Mouse (Mus musculus) stomach, embryonic 15.5 days (tissue): ENCODE measurements around the gene Mesp2. TPM values are rescaled to one million over a fixed set of nuclear protein-coding genes. Genes with fewer than 3 reads are reported as not detected.

Experiments used
- ATAC-seq: fragments of 200-750 bp; cut with Nextera tagmentation; 2 replicates; pipeline ENCODE4 v1.8.0; 2017; ENCODE audit warnings: low read depth, moderate number of reproducible peaks, moderate TSS enrichment; ENCODE audit not compliant: insufficient read depth, low FRiP score
- H3K27ac ChIP-seq: fragments of 300-500 bp; sonication (generic); 2 replicates; pipeline ENCODE4 v1.5.1; 2015; ENCODE audit warnings: mild to moderate bottlenecking, inconsistent platforms
- H3K27me3 ChIP-seq: fragments of 300-500 bp; sonication (generic); replicated peaks from 2 replicates; pipeline ENCODE4 v1.6.1; 2015; ENCODE audit warnings: inconsistent platforms
- H3K36me3 ChIP-seq: fragments of 300-500 bp; sonication (generic); 2 replicates; pipeline ENCODE4 v1.6.1; 2015; ENCODE audit warnings: inconsistent platforms
- H3K4me1 ChIP-seq: fragments of 300-500 bp; sonication (generic); 2 replicates; pipeline ENCODE4 v1.6.1; 2015; ENCODE audit warnings: inconsistent platforms
- H3K4me2 ChIP-seq: fragments of 300-500 bp; sonication (generic); 2 replicates; pipeline ENCODE4 v1.6.1; 2015; ENCODE audit warnings: mild to moderate bottlenecking, inconsistent platforms
- H3K4me3 ChIP-seq: fragments of 300-500 bp; sonication (generic); replicated peaks from 2 replicates; pipeline ENCODE4 v1.5.1; 2015; ENCODE audit warnings: inconsistent platforms
- H3K9ac ChIP-seq: fragments of 300-500 bp; sonication (generic); 2 replicates; pipeline ENCODE4 v1.6.1; 2015; ENCODE audit warnings: inconsistent platforms
- H3K9me3 ChIP-seq: fragments of 300-500 bp; sonication (generic); 2 replicates; pipeline ENCODE4 v1.6.1; 2016; ENCODE audit warnings: inconsistent platforms
- WGBS: fragments of 180-500 bp; shearing (Covaris S2); methylation state at CpG from one replicate; pipeline ENCODE4 v1.1.7; 2015; 5-methylcytosine and 5-hydroxymethylcytosine counted together
- polyA plus RNA-seq: library from polyadenylated mRNA; unstranded; fragments of >200 nt; fragmentation: Nextera tagmentation; extraction: Ambion mirVana; gene quantifications from 2 replicates; pipeline ENCODE4 v1.2.1, GENCODE M21; 2015

Gene Mesp2
- polyA plus RNA-seq, 1 experiment from 2014 or later: 1.4 TPM

DNA sequence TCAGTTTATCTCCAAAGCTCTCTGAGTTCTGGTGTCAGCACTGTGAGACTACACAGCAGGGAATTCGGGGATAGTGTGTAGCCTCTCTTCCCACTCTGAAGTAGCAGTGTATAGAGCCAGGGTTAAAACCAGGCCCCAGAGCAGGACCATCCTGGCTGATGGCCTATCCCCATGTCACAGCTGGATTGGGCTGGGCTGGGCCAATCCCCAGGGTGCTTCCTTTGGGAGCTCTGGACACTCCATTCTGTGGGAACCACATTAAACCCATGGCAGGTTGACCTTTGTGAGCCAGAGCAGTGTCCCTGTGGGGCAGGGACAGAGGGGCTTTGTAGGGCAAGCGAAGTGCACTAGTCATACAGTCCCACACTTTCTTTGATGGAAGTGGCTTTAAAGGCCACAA, 35.8 kb downstream of the Mesp2 start:
- H3K4me3 ChIP-seq: no peak overlapping the region; the same call in 1 of the 2 replicates
- no peak overlapping the region for H3K9ac ChIP-seq
- H3K4me1 ChIP-seq: peaks cover 24% of the 10 kb centered on the region
- no peaks in the 10 kb centered on the region for H3K27me3 ChIP-seq
- H3K27ac ChIP-seq: no peak overlapping the region
- no peak for ATAC-seq
- no peaks in the 10 kb centered on the region for H3K9me3 ChIP-seq
- no peaks in the 10 kb centered on the region for H3K36me3 ChIP-seq
- H3K4me2 ChIP-seq: peak overlapping the region; percentile 79
- WGBS: 74% methylated on average over 2 of the region's 2 CpGs

GRCm38 (mm10) chr7:79847456-79848451, 37.2 kb downstream of the Mesp2 start:
- 10% methylated on average over 51 of the region's 53 CpGs for WGBS
- Histone ChIP-seq H3K4me1 (peaks cover 24% of the 10 kb centered on the region), H3K27me3 (no peaks in the 10 kb centered on the region), H3K36me3 (no peaks in the 10 kb centered on the region), H3K9me3 (no peaks in the 10 kb centered on the region), H3K9ac (peak overlapping the region; percentile 4; the same call in 1 of the 2 replicates), H3K27ac (peak overlapping the region; percentile 28), H3K4me2 (peak overlapping the region; percentile 79), H3K4me3 (peak overlapping the region; percentile 50)
- ATAC-seq: peak; percentile 67

- H3K4me1 ChIP-seq: peaks cover 11% of the 10 kb centered on the region
- no peak for ATAC-seq
- H3K9ac ChIP-seq: no peak overlapping the region
- no peaks in the 10 kb centered on the region for H3K9me3 ChIP-seq
- no peak overlapping the region for H3K4me2 ChIP-seq
- H3K27me3 ChIP-seq: no peaks in the 10 kb centered on the region
- H3K36me3 ChIP-seq: no peaks in the 10 kb centered on the region
- no peak overlapping the region for H3K4me3 ChIP-seq
- no peak overlapping the region for H3K27ac ChIP-seq
- 72% methylated on average over 4 of the region's 4 CpGs for WGBS
These were observed 45.8 kb downstream of the Mesp2 start for GRCm38 (mm10) chr7:79856305-79856704.

DNA sequence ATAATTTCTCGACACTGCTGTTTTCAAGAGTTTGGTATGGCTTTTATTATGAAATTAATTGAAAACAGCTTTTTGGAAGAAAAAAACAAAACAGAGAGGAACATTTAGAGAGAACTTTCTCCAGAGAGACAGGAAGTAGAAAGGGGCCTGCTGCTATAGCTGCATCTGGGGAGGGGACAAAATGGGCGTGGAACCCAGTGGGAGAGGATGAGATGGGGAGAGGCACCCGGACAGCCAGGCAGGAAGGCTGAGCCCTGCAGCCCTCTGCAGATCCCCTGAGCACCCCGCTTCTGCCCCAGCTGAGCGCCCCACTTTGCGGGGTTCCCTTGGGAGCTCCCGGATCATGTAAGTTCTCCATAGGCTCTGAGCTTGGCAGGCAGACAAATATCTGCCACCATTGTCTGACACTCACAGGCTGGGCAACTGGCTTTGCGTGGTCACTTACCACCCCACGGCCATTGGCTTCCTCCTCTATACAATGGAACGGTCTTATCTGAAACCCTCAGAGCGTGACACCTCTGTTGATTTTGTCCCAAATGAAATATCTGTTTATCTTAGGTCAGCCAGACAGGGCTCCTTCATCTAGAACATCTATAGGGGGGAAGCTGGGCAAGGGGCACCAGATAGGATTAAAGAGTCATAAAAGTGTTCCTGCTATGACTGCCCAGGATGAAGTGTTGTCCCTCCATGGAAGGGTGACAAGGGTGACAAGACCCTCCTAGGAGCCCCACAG, 47.8 kb downstream of the Mesp2 start:
- no peak; the same call in 1 of the 2 replicates for ATAC-seq
- WGBS: 45% methylated on average over 11 of the region's 11 CpGs

DNA sequence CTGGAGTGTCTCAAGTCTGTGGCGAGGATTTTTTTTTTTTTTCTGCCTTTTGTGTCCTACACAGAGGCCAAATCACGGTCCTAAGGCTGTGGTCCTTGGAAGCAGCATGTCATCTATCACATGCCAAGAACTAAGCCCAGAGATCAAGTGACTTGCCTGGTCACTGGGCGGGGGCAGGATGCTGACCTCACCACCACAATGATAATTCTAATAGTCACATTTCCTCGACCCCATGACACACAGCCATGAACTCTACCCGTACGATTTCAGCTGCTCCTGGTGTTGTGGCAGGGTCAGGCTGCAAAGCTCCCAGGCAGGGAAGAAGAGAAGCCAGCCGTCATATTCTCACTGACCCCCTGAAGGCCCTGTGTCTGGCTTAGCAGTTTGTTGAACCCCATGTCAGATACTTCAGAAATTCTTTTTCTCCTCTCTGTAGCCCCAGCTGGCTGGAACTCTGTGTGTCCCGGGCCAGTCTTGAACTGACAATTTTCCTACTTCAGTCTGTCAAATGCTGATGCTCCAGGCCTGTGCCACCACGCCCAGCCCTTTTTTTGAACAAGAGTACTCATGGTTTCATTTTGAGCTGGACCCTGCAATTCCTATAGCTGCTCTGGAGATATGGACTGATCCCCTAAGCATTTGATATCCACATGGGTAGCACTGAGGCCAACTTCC, 48.6 kb downstream of the Mesp2 start:
- no peaks in the 10 kb centered on the region for H3K9me3 ChIP-seq
- 58% methylated on average over 9 of the region's 9 CpGs for WGBS
- no peak overlapping the region for H3K4me2 ChIP-seq
- H3K36me3 ChIP-seq: no peaks in the 10 kb centered on the region
- H3K27me3 ChIP-seq: no peaks in the 10 kb centered on the region
- no peak overlapping the region for H3K27ac ChIP-seq
- ATAC-seq: no peak
- no peak overlapping the region for H3K9ac ChIP-seq
- H3K4me1 ChIP-seq: peaks cover 11% of the 10 kb centered on the region
- no peak overlapping the region for H3K4me3 ChIP-seq

More for the DNA sequence above, 47.8 kb downstream of the Mesp2 start:
- H3K4me2 ChIP-seq: peak overlapping the region; percentile 23; the same call in 1 of the 2 replicates
- H3K27me3 ChIP-seq: no peaks in the 10 kb centered on the region
- H3K27ac ChIP-seq: no peak overlapping the region; the same call in 1 of the 2 replicates
- H3K4me1 ChIP-seq: peaks cover 11% of the 10 kb centered on the region
- no peaks in the 10 kb centered on the region for H3K36me3 ChIP-seq
- no peaks in the 10 kb centered on the region for H3K9me3 ChIP-seq
- no peak overlapping the region for H3K4me3 ChIP-seq
- H3K9ac ChIP-seq: no peak overlapping the region

GRCm38 (mm10) chr7:79860811-79861210, 50.3 kb downstream of the Mesp2 start, which contains the start of gene Anpep:
Anpep (minus strand) TSS chr7:79861059.
- Histone ChIP-seq H3K27ac (no peak within 1 kb of the TSS), H3K4me1 (peaks cover 11% of the 10 kb centered on the region), H3K9ac (0 out of 2 replicates have a peak within 1 kb of the TSS, but pooled peaks have one; percentile 22), H3K27me3 (no peaks in the 10 kb centered on the region), H3K4me3 (no peak within 1 kb of the TSS), H3K9me3 (no peaks in the 10 kb centered on the region), H3K36me3 (no peaks in the 10 kb centered on the region), H3K4me2 (no peak within 1 kb of the TSS)
- 61% methylated on average over 9 of the region's 9 CpGs for WGBS
- no peak; the same call in 1 of the 2 replicates for ATAC-seq

DNA sequence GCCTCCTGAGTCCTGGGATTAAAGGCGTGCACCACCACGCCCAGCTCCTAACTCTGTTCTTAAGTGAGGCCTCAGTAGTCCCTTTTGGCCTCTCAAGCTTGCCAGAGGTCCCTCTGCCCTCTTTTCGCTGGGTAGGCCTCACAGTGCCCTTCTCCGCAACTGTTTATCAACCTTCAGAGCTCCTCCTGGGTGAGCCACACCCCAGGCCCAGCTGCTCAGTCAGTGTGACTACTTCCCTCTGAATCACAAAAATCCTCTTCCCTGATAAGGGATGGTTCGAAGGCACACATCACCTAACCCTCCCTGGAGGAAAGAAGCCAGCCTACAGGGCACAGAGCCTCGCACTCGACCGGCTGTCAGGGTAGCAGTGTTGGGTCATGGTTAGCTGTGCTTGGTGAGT, 51.3 kb downstream of the Mesp2 start:
- Histone ChIP-seq H3K27ac (no peak overlapping the region), H3K9ac (no peak overlapping the region), H3K36me3 (no peaks in the 10 kb centered on the region), H3K4me1 (peaks cover 11% of the 10 kb centered on the region), H3K4me2 (no peak overlapping the region), H3K4me3 (no peak overlapping the region), H3K9me3 (no peaks in the 10 kb centered on the region), H3K27me3 (no peaks in the 10 kb centered on the region)
- ATAC-seq: no peak
- WGBS: 85% methylated on average over 8 of the region's 8 CpGs

Other genes with a start within 250 kb of the Mesp2 start
- gene Rhcg, start 193.1 kb upstream of the Mesp2 start, polyA plus RNA-seq: 0.10 and 0.41 TPM in 2 replicates
- 9.2 and 10.6 TPM in 2 replicates for gene Ticrr, start 150.5 kb upstream of the Mesp2 start, polyA plus RNA-seq
- gene Kif7, start 95.0 kb upstream of the Mesp2 start, polyA plus RNA-seq: 3.5 and 4.0 TPM in 2 replicates
- gene Plin1, start 77.8 kb upstream of the Mesp2 start, polyA plus RNA-seq: not detected in 2 replicates
- gene Pex11a, start 67.6 kb upstream of the Mesp2 start, polyA plus RNA-seq: 9.3 and 11.8 TPM in 2 replicates
- 0.26 and 0.35 TPM in 2 replicates for gene Wdr93, start 67.6 kb upstream of the Mesp2 start, polyA plus RNA-seq
- gene Mesp1, start 16.9 kb upstream of the Mesp2 start, polyA plus RNA-seq: 0.13 and 0.21 TPM in 2 replicates
- 55.9 and 69.8 TPM in 2 replicates for gene Anpep, start 50.3 kb downstream of the Mesp2 start, polyA plus RNA-seq
- gene Ap3s2, start 109.9 kb downstream of the Mesp2 start, polyA plus RNA-seq: 27.1 and 30.8 TPM in 2 replicates
- gene Arpin, start 124.6 kb downstream of the Mesp2 start, polyA plus RNA-seq: 37.7 and 38.8 TPM in 2 replicates
- gene Zfp710, start 214.1 kb downstream of the Mesp2 start, polyA plus RNA-seq: 14.9 and 15.8 TPM in 2 replicates